Mouse (Mus musculus) cerebellum, postnatal 25 days (tissue): ENCODE measurements around the gene Gm17581.
"Not testable (repeated sequence)": the region's sequence is repeated elsewhere in the genome, so short reads cannot be mapped to it uniquely, and the experiment has no call there.

Source experiments
- DNase-seq, 2 experiments: peaks; one replicate each; pipeline ENCODE4 v3.0.0; 2021; ENCODE audit warnings: mixed read lengths in 2 of 2

The Gm17581 gene

GRCm38 (mm10) chr2:155737803-155738202, 2.1 kb upstream of the Gm17581 start:
- no peak for DNase-seq

GRCm38 (mm10) chr2:155736936-155737335, 1.3 kb upstream of the Gm17581 start:
- no peak for DNase-seq

GRCm38 (mm10) chr2:155735080-155735479, 586 bp downstream of the Gm17581 start:
- no peak for DNase-seq

- DNase-seq, result peak; percentile 87 to 94
These were observed 6.5 kb downstream of the Gm17581 start, which contains the start of gene Edem2 for GRCm38 (mm10) chr2:155729158-155729645. Gene Edem2 (minus strand): TSS chr2:155729475.

- DNase-seq, result no peak
These were observed 6.9 kb downstream of the Gm17581 start for GRCm38 (mm10) chr2:155728742-155729141.

GRCm38 (mm10) chr2:155727764-155728395, 7.8 kb downstream of the Gm17581 start:
- DNase-seq, result no peak

- DNase-seq, result no peak
These were observed 9.4 kb downstream of the Gm17581 start for GRCm38 (mm10) chr2:155726302-155726701.

GRCm38 (mm10) chr2:155724526-155724925, 11.1 kb downstream of the Gm17581 start:
- no peak for DNase-seq

GRCm38 (mm10) chr2:155724036-155724435, 11.6 kb downstream of the Gm17581 start:
- DNase-seq, result no peak

- no peak for DNase-seq
These were observed 15.1 kb downstream of the Gm17581 start for GRCm38 (mm10) chr2:155720585-155720984.

GRCm38 (mm10) chr2:155717082-155717990, 18.3 kb downstream of the Gm17581 start:
- no peak for DNase-seq

GRCm38 (mm10) chr2:155710557-155710956, 25.1 kb downstream of the Gm17581 start:
- DNase-seq, result no peak

GRCm38 (mm10) chr2:155707251-155707650, 28.4 kb downstream of the Gm17581 start:
- no peak for DNase-seq

GRCm38 (mm10) chr2:155703630-155704029, 32.0 kb downstream of the Gm17581 start:
- DNase-seq, result no peak

GRCm38 (mm10) chr2:155701399-155701919, 34.2 kb downstream of the Gm17581 start:
- no peak for DNase-seq

GRCm38 (mm10) chr2:155698443-155698842, 37.2 kb downstream of the Gm17581 start:
- not testable (repeated sequence) for DNase-seq

- DNase-seq, result no peak
These were observed 38.8 kb downstream of the Gm17581 start for GRCm38 (mm10) chr2:155696851-155697250.

GRCm38 (mm10) chr2:155696091-155696558, 39.5 kb downstream of the Gm17581 start:
- DNase-seq, result peak; percentile 93 to 97

GRCm38 (mm10) chr2:155695316-155695715, 40.4 kb downstream of the Gm17581 start:
- no peak for DNase-seq

- DNase-seq, result no peak
These were observed 41.1 kb downstream of the Gm17581 start for GRCm38 (mm10) chr2:155694564-155694963.

GRCm38 (mm10) chr2:155693136-155693535, 42.5 kb downstream of the Gm17581 start:
- no peak for DNase-seq

GRCm38 (mm10) chr2:155691723-155692493, 43.8 kb downstream of the Gm17581 start, which contains the start of gene Trpc4ap:
Gene Trpc4ap (minus strand): TSS chr2:155692384.
- peak; percentile 98 to 100 for DNase-seq
